Mouse (Mus musculus): ENCODE measurements around the gene Mbd3.

- no peak for TF ChIP-seq CTCF (IDR thresholded peaks at IDR 0.05; ENCODE audit: insufficient read depth, low read length)
- no peak for TF ChIP-seq POLR2A (IDR thresholded peaks at IDR 0.05; ENCODE audit: borderline replicate concordance, extremely low read depth, low read depth, low read length)
Observed at GRCm38 (mm10) chr10:80405481-80406173, 6.3 kb upstream of the Mbd3 start.

Data from lung, adult 2 months (tissue).